Mouse (Mus musculus): ENCODE data around the gene Plekhg6.

DNA sequence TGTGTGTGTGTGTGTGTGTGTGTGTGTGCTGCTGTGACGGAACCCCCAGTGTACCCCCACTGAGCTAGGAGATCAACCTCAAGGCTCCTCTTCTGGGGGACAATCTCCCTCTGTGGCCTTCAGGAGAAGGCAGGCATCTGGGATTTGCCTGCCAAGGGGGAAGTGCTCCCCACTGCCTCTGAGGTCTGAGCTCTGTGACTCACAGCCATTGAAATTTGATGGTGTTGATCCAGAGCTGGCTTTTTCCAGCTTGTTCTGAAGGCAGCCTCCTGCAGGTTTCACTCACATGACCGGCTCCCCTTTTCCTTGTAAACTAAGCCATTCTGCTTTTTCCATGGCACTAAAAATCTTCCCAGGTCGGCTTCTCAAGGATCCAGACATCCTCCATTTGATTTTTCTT lies 43.6 kb upstream of the Plekhg6 start:
- TF ChIP-seq POLR2A (IDR thresholded peaks at IDR 0.05; ENCODE audit: extremely low read depth, insufficient read depth, low read length) (no peak), CTCF (IDR thresholded peaks at IDR 0.05; ENCODE audit: low read depth, low read length) (no peak)
